Mouse (Mus musculus) hindbrain, embryonic 11.5 days (tissue): ENCODE measurements around the gene Myrf. TPM values are rescaled to one million over a fixed set of nuclear protein-coding genes. Genes with fewer than 3 reads are reported as not detected.

Source experiments
- ATAC-seq: fragments of 200-750 bp; cut with Nextera tagmentation; 2 replicates; pipeline ENCODE4 v1.8.0; 2017; ENCODE audit warnings: mild to moderate bottlenecking, moderate TSS enrichment, moderate library complexity; ENCODE audit not compliant: low FRiP score
- DNase-seq: peaks from one replicate; pipeline ENCODE4 v3.0.0-alpha.2; 2015; ENCODE audit warnings: low spot score
- H3K27ac ChIP-seq: fragments of 300-500 bp; sonication (generic); 2 replicates; pipeline ENCODE4 v1.5.1; 2014; ENCODE audit warnings: mild to moderate bottlenecking, low read depth, low read length
- H3K27me3 ChIP-seq: fragments of 300-500 bp; sonication (generic); 2 replicates; pipeline ENCODE4 v1.6.1; 2014; ENCODE audit warnings: mild to moderate bottlenecking, low read length, moderate library complexity, mixed read lengths; ENCODE audit not compliant: control insufficient read depth, insufficient read depth
- H3K36me3 ChIP-seq: fragments of 300-500 bp; sonication (generic); 2 replicates; pipeline ENCODE4 v1.6.1; 2014; ENCODE audit warnings: mild to moderate bottlenecking, low read length, moderate library complexity, mixed read lengths; ENCODE audit not compliant: control insufficient read depth, insufficient read depth
- H3K4me1 ChIP-seq: fragments of 300-500 bp; sonication (generic); replicated peaks from 2 replicates; pipeline ENCODE4 v1.6.1; 2014; ENCODE audit warnings: low read length, mixed read lengths; ENCODE audit not compliant: control insufficient read depth, insufficient read depth
- H3K4me2 ChIP-seq: fragments of 300-500 bp; sonication (generic); replicated peaks from 2 replicates; pipeline ENCODE4 v1.6.1; 2014; ENCODE audit warnings: mild to moderate bottlenecking, low read depth, low read length
- H3K4me3 ChIP-seq: fragments of 300-500 bp; sonication (generic); 2 replicates; pipeline ENCODE4 v1.5.1; 2014; ENCODE audit warnings: low read depth, low read length
- H3K9ac ChIP-seq: fragments of 300-500 bp; sonication (generic); 2 replicates; pipeline ENCODE4 v1.6.1; 2014; ENCODE audit warnings: low read depth, low read length
- H3K9me3 ChIP-seq: fragments of 300-500 bp; sonication (generic); 2 replicates; pipeline ENCODE4 v1.6.1; 2016; ENCODE audit warnings: low read length; ENCODE audit not compliant: control insufficient read depth
- WGBS: fragments of 180-500 bp; shearing (Covaris S2); extraction: QIAGEN DNeasy Blood & Tissue Kit; methylation state at CpG from one replicate; pipeline ENCODE4 v1.1.7; 2014; 5-methylcytosine and 5-hydroxymethylcytosine counted together
- polyA plus RNA-seq: library from polyadenylated mRNA; unstranded; fragments of >200 nt; fragmentation: Nextera tagmentation; extraction: Ambion mirVana; gene quantifications from 2 replicates; pipeline ENCODE4 v1.2.1, GENCODE M21; 2014

Gene Myrf
- polyA plus RNA-seq, 1 experiment from 2014 or later, result 1.6 TPM

GRCm38 (mm10) chr19:10194337-10194736 lies 46.2 kb downstream of the Myrf start:
- Histone ChIP-seq H3K4me1 (no peaks in the 10 kb centered on the region), H3K27ac (no peak overlapping the region), H3K9ac (no peak overlapping the region), H3K4me2 (no peak overlapping the region), H3K27me3 (no peaks in the 10 kb centered on the region), H3K9me3 (no peaks in the 10 kb centered on the region), H3K36me3 (peaks cover 19% of the 10 kb centered on the region), H3K4me3 (no peak overlapping the region)
- DNase-seq, result no peak
- ATAC-seq, result no peak
- 86% methylated on average over 11 of the region's 11 CpGs for WGBS

DNA sequence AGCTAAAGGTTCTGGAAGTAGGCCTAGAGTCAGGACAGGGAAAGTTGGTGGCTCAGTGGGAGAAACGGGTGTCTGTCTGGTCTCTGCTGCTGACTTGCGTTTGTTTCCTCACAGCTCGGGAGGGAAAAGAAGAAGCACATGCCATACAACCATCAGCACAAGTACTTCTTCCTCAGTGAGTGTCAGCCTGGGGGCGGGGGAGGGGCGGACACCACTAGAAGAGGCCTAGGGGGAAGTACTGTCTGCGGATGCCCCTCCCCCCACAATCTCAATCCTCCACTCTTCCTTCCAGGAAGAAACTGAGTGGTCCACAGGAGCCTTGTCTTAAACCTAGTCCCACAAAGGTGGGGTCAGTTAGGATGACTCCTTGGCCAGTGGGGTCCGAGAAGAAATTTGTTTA lies 49.2 kb downstream of the Myrf start:
- Histone ChIP-seq H3K36me3 (peaks cover 38% of the 10 kb centered on the region), H3K9ac (no peak overlapping the region), H3K4me3 (no peak overlapping the region), H3K27ac (no peak overlapping the region), H3K9me3 (no peaks in the 10 kb centered on the region), H3K4me2 (no peak overlapping the region), H3K27me3 (no peaks in the 10 kb centered on the region), H3K4me1 (no peaks in the 10 kb centered on the region)
- no peak for DNase-seq
- no peak for ATAC-seq
- WGBS, result 80% methylated on average over 7 of the region's 7 CpGs

DNA sequence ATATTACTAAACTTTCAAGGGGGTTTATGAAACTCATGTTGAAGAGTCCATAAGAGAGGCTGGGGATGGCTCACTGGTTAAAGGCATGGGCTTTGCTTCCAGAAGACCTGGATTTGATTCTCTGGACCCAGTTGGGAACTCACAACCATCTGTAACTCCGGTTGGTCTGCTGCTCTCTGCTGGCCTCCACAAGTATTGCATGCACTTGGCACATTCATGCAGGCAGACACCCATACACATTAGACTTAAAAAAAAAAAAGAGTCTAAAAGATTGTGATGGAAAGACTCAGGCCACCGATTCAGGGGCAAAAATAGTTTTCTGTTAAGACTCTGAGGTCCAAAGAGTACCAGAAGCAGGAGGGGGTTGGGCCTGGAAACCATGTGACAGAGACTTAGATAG lies 49.8 kb downstream of the Myrf start:
- H3K4me3 ChIP-seq, result no peak overlapping the region
- ATAC-seq (peak; percentile 15; the same call in 1 of the 2 replicates), DNase-seq (peak; percentile 82)
- no peaks in the 10 kb centered on the region for H3K4me1 ChIP-seq
- 53% methylated on average over 2 of the region's 2 CpGs for WGBS
- H3K27me3 ChIP-seq, result no peaks in the 10 kb centered on the region
- no peak overlapping the region for H3K27ac ChIP-seq
- peaks cover 43% of the 10 kb centered on the region for H3K36me3 ChIP-seq
- no peak overlapping the region for H3K9ac ChIP-seq
- no peak overlapping the region for H3K4me2 ChIP-seq
- H3K9me3 ChIP-seq, result no peaks in the 10 kb centered on the region

- 89% methylated on average over 8 of the region's 8 CpGs for WGBS
- no peak overlapping the region for H3K4me2 ChIP-seq
- H3K27ac ChIP-seq, result no peak overlapping the region
- H3K9ac ChIP-seq, result no peak overlapping the region
- no peak for ATAC-seq
- peaks cover 43% of the 10 kb centered on the region for H3K36me3 ChIP-seq
- H3K27me3 ChIP-seq, result no peaks in the 10 kb centered on the region
- H3K4me3 ChIP-seq, result no peak overlapping the region
- H3K9me3 ChIP-seq, result no peaks in the 10 kb centered on the region
- DNase-seq, result no peak
- H3K4me1 ChIP-seq, result 0 out of 2 replicates have a peak, but pooled peaks cover under 1% of the 10 kb centered on the region
Observed at GRCm38 (mm10) chr19:10189940-10190339, 50.6 kb downstream of the Myrf start.

DNA sequence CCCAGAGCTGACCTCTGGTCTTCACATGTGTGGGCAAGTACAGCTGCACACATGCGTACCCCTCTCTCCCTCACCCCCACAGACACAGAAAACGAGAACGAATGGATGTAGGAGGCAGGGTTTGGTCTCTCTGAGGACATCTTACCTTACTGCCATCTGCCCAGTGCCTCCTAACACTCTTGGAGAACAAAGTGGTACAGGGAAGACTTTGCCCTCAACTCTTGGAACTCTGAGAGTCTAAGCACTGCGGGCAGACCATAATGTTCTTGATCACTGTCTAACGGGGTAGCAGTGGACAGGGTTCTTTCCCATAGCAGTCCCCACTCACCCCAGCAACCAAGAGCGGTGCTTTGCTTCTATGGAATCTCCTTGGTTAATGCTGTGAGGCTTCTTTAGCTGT lies 51.5 kb downstream of the Myrf start:
- H3K4me3 ChIP-seq, result no peak overlapping the region
- WGBS, result 95% methylated on average over 6 of the region's 6 CpGs
- no peak overlapping the region for H3K4me2 ChIP-seq

DNA sequence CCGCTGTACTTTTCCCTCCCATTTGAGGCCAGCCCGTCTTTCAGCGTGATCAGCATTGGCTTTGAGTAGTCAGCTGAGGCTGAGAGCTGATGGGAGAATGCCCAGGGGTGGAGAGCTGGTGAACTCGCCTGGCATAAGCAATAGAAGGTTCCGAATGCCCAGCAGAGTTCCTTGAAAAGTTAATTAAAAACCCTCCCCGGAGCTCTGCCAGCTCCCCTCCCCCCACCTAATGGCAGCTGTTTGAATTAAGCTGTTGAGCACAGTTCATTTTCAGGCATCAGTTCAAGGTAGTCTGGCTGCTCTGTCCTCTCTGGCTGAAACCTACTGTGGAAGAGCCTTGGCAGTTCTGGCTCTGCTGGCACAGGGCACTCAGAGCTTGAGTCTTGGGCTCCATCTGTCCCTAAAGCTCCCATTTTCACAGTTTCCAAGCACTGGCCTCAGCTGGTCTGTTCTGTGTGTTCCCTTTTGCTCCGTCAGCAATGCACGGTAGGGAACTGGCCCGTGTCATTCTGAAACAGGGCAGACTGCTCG lies 52.2 kb downstream of the Myrf start:
- Histone ChIP-seq H3K4me3 (no peak overlapping the region), H3K27ac (no peak overlapping the region), H3K27me3 (no peaks in the 10 kb centered on the region), H3K9me3 (no peaks in the 10 kb centered on the region), H3K4me2 (no peak overlapping the region), H3K9ac (no peak overlapping the region), H3K4me1 (0 out of 2 replicates have a peak, but pooled peaks cover 7% of the 10 kb centered on the region), H3K36me3 (peaks cover 36% of the 10 kb centered on the region)
- DNase-seq, result no peak
- 82% methylated on average over 10 of the region's 10 CpGs for WGBS
- no peak for ATAC-seq

More for the DNA sequence above, 51.5 kb downstream of the Myrf start:
- Histone ChIP-seq H3K27me3 (no peaks in the 10 kb centered on the region), H3K4me1 (0 out of 2 replicates have a peak, but pooled peaks cover 7% of the 10 kb centered on the region), H3K36me3 (peaks cover 37% of the 10 kb centered on the region), H3K9me3 (no peaks in the 10 kb centered on the region), H3K27ac (no peak overlapping the region), H3K9ac (no peak overlapping the region)
- no peak for DNase-seq
- ATAC-seq, result no peak

DNA sequence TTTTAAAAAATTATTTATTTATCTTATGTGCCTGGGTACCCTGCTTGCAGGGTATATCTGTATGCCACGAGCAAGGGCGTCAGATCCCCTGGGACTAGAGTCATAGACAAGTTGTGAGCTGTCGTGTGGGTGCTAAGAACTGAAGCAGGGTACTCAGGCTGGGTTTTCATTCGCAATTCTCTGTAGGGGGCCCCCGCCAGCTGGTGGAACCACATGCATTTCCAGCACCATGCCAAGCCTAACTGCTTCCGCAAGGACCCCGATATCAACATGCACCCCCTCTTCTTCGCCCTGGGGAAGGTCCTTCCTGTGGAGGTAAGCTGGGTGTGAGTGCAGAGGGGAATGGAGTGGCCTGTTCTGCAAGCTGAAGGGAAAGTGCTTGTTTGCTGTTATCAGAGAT lies 54.0 kb downstream of the Myrf start:
- H3K9me3 ChIP-seq, result no peaks in the 10 kb centered on the region
- no peak overlapping the region for H3K4me2 ChIP-seq
- ATAC-seq (no peak), DNase-seq (no peak)
- H3K27ac ChIP-seq, result no peak overlapping the region
- 93% methylated on average over 8 of the region's 8 CpGs for WGBS
- peaks cover 27% of the 10 kb centered on the region for H3K36me3 ChIP-seq
- H3K4me1 ChIP-seq, result 0 out of 2 replicates have a peak, but pooled peaks cover 7% of the 10 kb centered on the region
- no peaks in the 10 kb centered on the region for H3K27me3 ChIP-seq
- H3K9ac ChIP-seq, result no peak overlapping the region
- H3K4me3 ChIP-seq, result no peak overlapping the region

DNA sequence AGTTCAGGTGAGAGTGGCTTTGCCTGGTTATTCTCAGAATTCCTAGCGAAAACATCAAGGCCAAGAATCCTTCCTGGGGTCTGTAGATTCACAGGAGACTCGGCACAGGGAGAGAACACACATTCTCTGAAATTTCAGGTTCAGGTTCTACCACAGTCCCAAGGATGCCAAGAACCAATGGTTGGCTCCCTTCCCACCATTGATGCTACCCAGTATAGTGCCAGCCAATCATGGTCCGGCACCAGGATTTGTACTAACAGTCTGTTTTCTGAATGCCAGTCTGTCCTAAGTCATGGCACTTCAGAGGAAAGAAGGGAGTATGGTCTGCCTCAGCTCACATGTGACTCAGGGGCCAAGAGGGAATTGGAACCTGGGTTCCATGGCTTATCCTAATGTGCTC lies 54.7 kb downstream of the Myrf start:
- ATAC-seq, result no peak
- Histone ChIP-seq H3K9me3 (no peaks in the 10 kb centered on the region), H3K4me1 (0 out of 2 replicates have a peak, but pooled peaks cover 7% of the 10 kb centered on the region), H3K27me3 (no peaks in the 10 kb centered on the region), H3K27ac (no peak overlapping the region), H3K36me3 (peaks cover 27% of the 10 kb centered on the region), H3K4me3 (no peak overlapping the region), H3K4me2 (no peak overlapping the region), H3K9ac (no peak overlapping the region)
- 95% methylated on average over 3 of the region's 3 CpGs for WGBS
- no peak for DNase-seq

- peak; percentile 51 for DNase-seq
- Histone ChIP-seq H3K4me1 (0 out of 2 replicates have a peak, but pooled peaks cover 7% of the 10 kb centered on the region), H3K27me3 (no peaks in the 10 kb centered on the region), H3K27ac (peak overlapping the region; percentile 97; the same call in 1 of the 2 replicates), H3K4me3 (peak overlapping the region; percentile 94), H3K9me3 (no peaks in the 10 kb centered on the region), H3K4me2 (peak overlapping the region; percentile 86), H3K36me3 (peaks cover 22% of the 10 kb centered on the region), H3K9ac (peak overlapping the region; percentile 97)
- WGBS, result 13% methylated on average over 12 of the region's 12 CpGs
- ATAC-seq, result 0 out of 2 replicates have a peak, but pooled peaks have one; percentile 7
Observed at GRCm38 (mm10) chr19:10184096-10184495, 56.5 kb downstream of the Myrf start.
